Mouse (Mus musculus) lung, adult 2 months (tissue): ENCODE data around the gene Gnl3l. TPM values are rescaled to one million over a fixed set of nuclear protein-coding genes. Genes with fewer than 3 reads are reported as not detected.

Experiments
- DNase-seq: peaks from one replicate; pipeline ENCODE4 v3.0.0; 2022
- H3K4me1 ChIP-seq: fragments of 200-500 bp; 2 replicates; pipeline ENCODE4 v1.6.1; 2011; ENCODE audit warnings: low read length; ENCODE audit not compliant: control insufficient read depth, insufficient read depth
- H3K4me3 ChIP-seq: fragments of 200-500 bp; replicated peaks from 2 replicates; pipeline ENCODE3; 2011; ENCODE audit warnings: low read depth, mild to moderate bottlenecking, control low read depth, low read length; ENCODE audit errors: extremely low read depth
- CTCF ChIP-seq: fragments of 200-500 bp; IDR thresholded peaks from 2 replicates; pipeline ENCODE4 v1.5.1; 2011; ENCODE audit warnings: mild to moderate bottlenecking, low read length, control low read depth; ENCODE audit not compliant: insufficient read depth
- POLR2A ChIP-seq: fragments of 200-500 bp; IDR thresholded peaks from 2 replicates; pipeline ENCODE4 v1.6.1; 2011; ENCODE audit warnings: low read depth, mild to moderate bottlenecking, control low read depth, low read length, borderline replicate concordance; ENCODE audit errors: extremely low read depth
- whole genome bisulfite sequencing: fragments of 180-500 bp; shearing (Covaris S2); methylation state at CpG from one replicate; pipeline ENCODE4 v1.1.7; 2018; 5-methylcytosine and 5-hydroxymethylcytosine counted together
- polyA plus RNA-seq: library from polyadenylated mRNA; depleted of rRNA; stranded (reverse); fragments of >200 nt; gene quantifications from 2 replicates; pipeline ENCODE4 v1.2.3, GENCODE M21; 2012

The Gnl3l gene
- polyA plus RNA-seq, 1 experiment = 9.6 TPM

GRCm38 (mm10) chrX:151046777-151047430 is 29.8 kb upstream of the Gnl3l start:
- no peak for TF ChIP-seq CTCF
- TF ChIP-seq POLR2A = peak; percentile 40; the same call in 1 of the 2 replicates
- Histone ChIP-seq H3K4me1 (no peaks in the 10 kb centered on the region), H3K4me3 (peak overlapping the region; percentile 68)
- WGBS = 25% methylated on average over 60 of the region's 62 CpGs
- peak; percentile 75 for DNase-seq

GRCm38 (mm10) chrX:151046321-151046720 is 29.2 kb upstream of the Gnl3l start:
- peak overlapping the region; percentile 21 for H3K4me3 ChIP-seq
- TF ChIP-seq POLR2A = no peak
- TF ChIP-seq CTCF = no peak

GRCm38 (mm10) chrX:151045850-151046249 is 28.7 kb upstream of the Gnl3l start, which contains the start of gene Fgd1:
Gene Fgd1, plus strand, starts transcription at chrX:151046150.
- no peak for TF ChIP-seq CTCF
- H3K4me1 ChIP-seq = no peaks in the 10 kb centered on the region
- peak within 1 kb of the TSS; percentile 68 for H3K4me3 ChIP-seq
- WGBS = 93% methylated on average over 8 of the region's 8 CpGs
- no peak for DNase-seq

More at GRCm38 (mm10) chrX:151046321-151046720, 29.2 kb upstream of the Gnl3l start:
- WGBS = 56% methylated on average over 11 of the region's 11 CpGs
- DNase-seq = no peak
- H3K4me1 ChIP-seq = no peaks in the 10 kb centered on the region

GRCm38 (mm10) chrX:151041223-151041622 is 24.1 kb upstream of the Gnl3l start:
- Histone ChIP-seq H3K4me1 (no peaks in the 10 kb centered on the region), H3K4me3 (no peak overlapping the region)
- no peak for TF ChIP-seq CTCF
- no peak for TF ChIP-seq POLR2A
- 65% methylated on average over 5 of the region's 5 CpGs for WGBS
- DNase-seq = no peak

GRCm38 (mm10) chrX:151031400-151031799 is 14.3 kb upstream of the Gnl3l start:
- H3K4me3 ChIP-seq = no peak overlapping the region
- no peak for TF ChIP-seq CTCF
- no peak for TF ChIP-seq POLR2A
- no peak for DNase-seq
- WGBS = 46% methylated on average over 3 of the region's 3 CpGs
- H3K4me1 ChIP-seq = no peaks in the 10 kb centered on the region

- DNase-seq = no peak
- 68% methylated on average over 3 of the region's 3 CpGs for WGBS
- H3K4me3 ChIP-seq = no peak overlapping the region
- H3K4me1 ChIP-seq = peaks cover 2% of the 10 kb centered on the region; the same call in 1 of the 2 replicates
- TF ChIP-seq CTCF (no peak), POLR2A (no peak)
Measured at GRCm38 (mm10) chrX:151018798-151019197, 1.7 kb upstream of the Gnl3l start.

GRCm38 (mm10) chrX:151017897-151018296 is 775 bp upstream of the Gnl3l start:
- no peak for TF ChIP-seq CTCF
- TF ChIP-seq POLR2A = no peak
- H3K4me1 ChIP-seq = peaks cover 2% of the 10 kb centered on the region; the same call in 1 of the 2 replicates
- DNase-seq = no peak
- 11% methylated on average over 3 of the region's 3 CpGs for WGBS
- peak overlapping the region; percentile 68 for H3K4me3 ChIP-seq

- DNase-seq = no peak
- no peak overlapping the region for H3K4me3 ChIP-seq
- WGBS = 81% methylated on average over 3 of the region's 3 CpGs
- no peaks in the 10 kb centered on the region for H3K4me1 ChIP-seq
- TF ChIP-seq CTCF (no peak), POLR2A (no peak)
Measured at GRCm38 (mm10) chrX:150996775-150997174, 20.3 kb downstream of the Gnl3l start.

GRCm38 (mm10) chrX:150981621-150982020 is 35.5 kb downstream of the Gnl3l start:
- 25% methylated on average over 1 of the region's 1 CpGs for WGBS
- H3K4me3 ChIP-seq = no peak overlapping the region
- no peak for TF ChIP-seq CTCF
- no peak for TF ChIP-seq POLR2A

GRCm38 (mm10) chrX:150975424-150975823 is 41.7 kb downstream of the Gnl3l start:
- WGBS = 90% methylated on average over 5 of the region's 5 CpGs
- no peak for TF ChIP-seq POLR2A
- no peak for DNase-seq
- no peak overlapping the region for H3K4me3 ChIP-seq
- H3K4me1 ChIP-seq = no peaks in the 10 kb centered on the region

More at GRCm38 (mm10) chrX:150981621-150982020, 35.5 kb downstream of the Gnl3l start:
- no peaks in the 10 kb centered on the region for H3K4me1 ChIP-seq
- DNase-seq = no peak

GRCm38 (mm10) chrX:150963027-150963426 is 54.1 kb downstream of the Gnl3l start:
- H3K4me3 ChIP-seq = no peak overlapping the region
- no peak for DNase-seq
- no peaks in the 10 kb centered on the region for H3K4me1 ChIP-seq
- 26% methylated on average over 2 of the region's 2 CpGs for WGBS
- no peak for TF ChIP-seq POLR2A
- TF ChIP-seq CTCF = no peak
